Mouse (Mus musculus) neural tube, embryonic 15.5 days (tissue): Measurements from ENCODE around the gene Dennd1a. TPM values are rescaled to one million over a fixed set of nuclear protein-coding genes. Genes with fewer than 3 reads are reported as not detected.

ENCODE experiments used
- ATAC-seq: fragments of 200-750 bp; cut with Nextera tagmentation; 2 replicates; pipeline ENCODE4 v1.8.0; 2017; ENCODE audit warnings: mild to moderate bottlenecking, moderate TSS enrichment, moderate library complexity; ENCODE audit not compliant: low FRiP score
- H3K27ac ChIP-seq: fragments of 300-500 bp; sonication (generic); replicated peaks from 2 replicates; pipeline ENCODE4 v1.5.1; 2015; ENCODE audit warnings: mild to moderate bottlenecking, inconsistent platforms
- H3K27me3 ChIP-seq: fragments of 300-500 bp; sonication (generic); replicated peaks from 2 replicates; pipeline ENCODE4 v1.6.1; 2015; ENCODE audit warnings: inconsistent platforms
- H3K36me3 ChIP-seq: fragments of 300-500 bp; sonication (generic); 2 replicates; pipeline ENCODE4 v1.6.1; 2015; ENCODE audit warnings: inconsistent platforms
- H3K4me1 ChIP-seq: fragments of 300-500 bp; sonication (generic); 2 replicates; pipeline ENCODE4 v1.6.1; 2015; ENCODE audit warnings: inconsistent platforms
- H3K4me2 ChIP-seq: fragments of 300-500 bp; sonication (generic); 2 replicates; pipeline ENCODE4 v1.6.1; 2015; ENCODE audit warnings: inconsistent platforms, mild to moderate bottlenecking, moderate library complexity
- H3K4me3 ChIP-seq: fragments of 300-500 bp; sonication (generic); replicated peaks from 2 replicates; pipeline ENCODE4 v1.5.1; 2015; ENCODE audit warnings: mild to moderate bottlenecking, inconsistent platforms
- H3K9ac ChIP-seq: fragments of 300-500 bp; sonication (generic); replicated peaks from 2 replicates; pipeline ENCODE4 v1.6.1; 2015; ENCODE audit warnings: mild to moderate bottlenecking, inconsistent platforms
- H3K9me3 ChIP-seq: fragments of 300-500 bp; sonication (generic); replicated peaks from 2 replicates; pipeline ENCODE4 v1.6.1; 2016; ENCODE audit warnings: inconsistent platforms
- WGBS: fragments of 180-500 bp; shearing (Covaris S2); methylation state at CpG from one replicate; pipeline ENCODE4 v1.1.7; 2015; ENCODE audit warnings: mixed read lengths; 5-methylcytosine and 5-hydroxymethylcytosine counted together
- polyA plus RNA-seq: library from polyadenylated mRNA; unstranded; fragments of >200 nt; fragmentation: Nextera tagmentation; extraction: Ambion mirVana; gene quantifications from 2 replicates; pipeline ENCODE4 v1.2.1, GENCODE M21; 2015

The Dennd1a gene
- polyA plus RNA-seq, 1 experiment from 2014 or later, result 17.0 TPM

- Histone ChIP-seq H3K9me3 (no peaks in the 10 kb centered on the region), H3K27ac (no peak overlapping the region), H3K4me3 (no peak overlapping the region), H3K4me1 (0 out of 2 replicates have a peak, but pooled peaks cover 11% of the 10 kb centered on the region), H3K27me3 (no peaks in the 10 kb centered on the region), H3K9ac (no peak overlapping the region), H3K36me3 (no peaks in the 10 kb centered on the region), H3K4me2 (no peak overlapping the region)
- WGBS, result 59% methylated on average over 1 of the region's 1 CpGs
- ATAC-seq, result no peak
These were observed 221.3 kb downstream of the Dennd1a start for GRCm38 (mm10) chr2:38065914-38066313.

DNA sequence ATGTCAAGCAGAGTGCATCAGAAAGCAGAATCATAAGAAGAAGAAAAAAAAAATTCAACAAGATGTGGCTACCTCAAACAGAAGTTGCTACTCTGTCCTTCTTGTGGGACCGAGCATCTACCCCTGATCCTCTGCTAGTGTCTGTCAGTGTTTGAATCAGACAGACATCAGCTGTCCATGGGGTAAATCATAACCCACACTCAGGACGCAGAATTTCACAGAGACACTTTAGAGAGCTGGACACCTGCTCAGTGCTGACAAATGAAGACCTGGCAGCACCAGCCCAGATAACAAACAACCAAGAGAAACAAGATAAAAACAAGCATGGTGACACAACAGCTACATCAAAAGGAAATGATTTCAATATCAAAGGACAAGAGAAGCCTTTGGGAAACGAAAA lies 222.9 kb downstream of the Dennd1a start:
- Histone ChIP-seq H3K4me3 (no peak overlapping the region), H3K9me3 (no peaks in the 10 kb centered on the region), H3K27me3 (no peaks in the 10 kb centered on the region), H3K36me3 (no peaks in the 10 kb centered on the region), H3K9ac (no peak overlapping the region), H3K4me2 (no peak overlapping the region), H3K4me1 (0 out of 2 replicates have a peak, but pooled peaks cover 11% of the 10 kb centered on the region), H3K27ac (no peak overlapping the region)
- WGBS, result 65% methylated on average over 3 of the region's 3 CpGs
- no peak for ATAC-seq

DNA sequence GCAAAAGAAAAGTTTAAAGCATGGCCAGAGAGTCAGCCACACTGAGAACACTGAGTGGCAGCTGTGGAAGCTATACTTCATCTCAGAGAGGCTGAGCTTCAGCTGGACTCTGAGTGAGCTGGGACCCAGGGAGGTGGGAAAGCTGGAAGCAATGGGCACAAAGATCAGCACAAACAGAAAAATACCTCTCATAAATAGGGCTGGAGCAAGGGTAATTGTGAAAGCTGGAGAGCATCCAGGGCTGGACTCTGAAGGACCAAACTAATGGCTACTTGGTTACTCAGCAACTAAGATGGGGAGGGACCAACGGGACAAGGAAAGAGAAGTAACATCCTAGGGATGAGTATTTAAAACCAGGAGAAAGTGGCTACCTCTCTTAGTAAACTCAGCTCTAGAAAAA lies 225.0 kb downstream of the Dennd1a start:
- Histone ChIP-seq H3K4me2 (no peak overlapping the region), H3K36me3 (no peaks in the 10 kb centered on the region), H3K27me3 (no peaks in the 10 kb centered on the region), H3K9ac (no peak overlapping the region), H3K27ac (no peak overlapping the region), H3K4me1 (0 out of 2 replicates have a peak, but pooled peaks cover 4% of the 10 kb centered on the region), H3K9me3 (no peaks in the 10 kb centered on the region), H3K4me3 (no peak overlapping the region)
- WGBS, result 61% methylated on average over 1 of the region's 1 CpGs
- no peak for ATAC-seq

GRCm38 (mm10) chr2:38061474-38061873 lies 225.7 kb downstream of the Dennd1a start:
- no peaks in the 10 kb centered on the region for H3K4me1 ChIP-seq
- 67% methylated on average over 2 of the region's 2 CpGs for WGBS
- H3K9me3 ChIP-seq, result no peaks in the 10 kb centered on the region
- H3K27me3 ChIP-seq, result no peaks in the 10 kb centered on the region
- H3K36me3 ChIP-seq, result no peaks in the 10 kb centered on the region
- H3K9ac ChIP-seq, result no peak overlapping the region
- no peak for ATAC-seq
- no peak overlapping the region for H3K4me2 ChIP-seq
- H3K4me3 ChIP-seq, result no peak overlapping the region
- no peak overlapping the region for H3K27ac ChIP-seq

GRCm38 (mm10) chr2:38052440-38052839 lies 234.8 kb downstream of the Dennd1a start:
- no peaks in the 10 kb centered on the region for H3K27me3 ChIP-seq
- no peaks in the 10 kb centered on the region for H3K9me3 ChIP-seq
- no peak overlapping the region for H3K4me3 ChIP-seq
- WGBS, result 50% methylated on average over 3 of the region's 3 CpGs
- ATAC-seq, result no peak
- H3K27ac ChIP-seq, result no peak overlapping the region
- no peaks in the 10 kb centered on the region for H3K36me3 ChIP-seq
- H3K4me1 ChIP-seq, result no peaks in the 10 kb centered on the region
- no peak overlapping the region for H3K4me2 ChIP-seq
- no peak overlapping the region for H3K9ac ChIP-seq

DNA sequence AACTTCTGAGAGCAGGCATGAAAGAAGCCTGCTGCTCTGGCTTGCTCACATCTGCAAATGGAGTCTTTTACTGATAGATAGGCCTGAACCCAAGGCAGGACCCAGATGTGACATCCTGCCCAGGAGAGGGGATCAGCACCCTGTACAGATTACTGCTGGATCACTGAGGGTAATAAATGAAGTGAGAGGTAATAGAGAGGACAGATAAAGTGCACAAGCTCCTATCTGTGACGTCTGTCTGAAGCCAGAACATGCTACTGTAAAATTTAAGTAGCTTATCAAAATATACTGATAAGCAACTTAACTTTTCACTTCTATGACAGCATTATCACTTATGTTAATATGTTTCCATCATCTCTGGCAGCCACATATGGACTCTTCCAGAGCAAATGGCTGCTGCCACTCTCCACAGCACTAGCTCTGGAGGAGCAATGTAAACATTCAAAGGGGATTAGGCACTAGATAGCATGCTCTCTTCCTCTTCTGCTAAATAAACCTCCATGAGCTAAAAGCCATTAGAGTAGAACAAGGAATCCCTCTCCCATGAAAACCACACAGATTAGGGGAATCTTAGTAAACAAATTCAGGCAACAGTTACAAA lies 235.6 kb downstream of the Dennd1a start:
- Histone ChIP-seq H3K27me3 (no peaks in the 10 kb centered on the region), H3K4me2 (no peak overlapping the region), H3K9ac (no peak overlapping the region), H3K4me3 (no peak overlapping the region), H3K9me3 (no peaks in the 10 kb centered on the region), H3K4me1 (no peaks in the 10 kb centered on the region), H3K27ac (no peak overlapping the region), H3K36me3 (no peaks in the 10 kb centered on the region)
- ATAC-seq, result no peak
- WGBS, result 55% methylated on average over 1 of the region's 1 CpGs

DNA sequence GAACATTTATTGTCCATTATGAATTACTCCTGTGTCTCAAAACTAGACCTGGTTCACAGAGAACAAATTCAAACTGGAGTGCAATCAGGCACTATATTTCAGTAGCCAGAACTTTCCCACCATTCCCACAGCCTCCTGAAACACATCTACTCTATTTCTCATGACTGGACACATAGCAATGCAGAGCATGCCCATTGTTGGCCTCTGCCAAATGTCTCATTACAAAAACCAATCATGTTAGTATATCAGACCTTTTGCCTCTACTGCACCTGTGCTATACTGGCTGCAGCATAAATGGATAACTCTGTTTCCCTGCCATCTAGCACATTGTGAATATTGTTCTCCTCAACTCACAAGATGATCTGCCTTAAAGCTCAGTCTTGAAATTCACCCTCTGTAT lies 238.2 kb downstream of the Dennd1a start:
- Histone ChIP-seq H3K9me3 (no peaks in the 10 kb centered on the region), H3K4me3 (no peak overlapping the region), H3K9ac (no peak overlapping the region), H3K36me3 (no peaks in the 10 kb centered on the region), H3K4me2 (no peak overlapping the region), H3K4me1 (no peaks in the 10 kb centered on the region), H3K27me3 (no peaks in the 10 kb centered on the region), H3K27ac (no peak overlapping the region)
- no peak for ATAC-seq

GRCm38 (mm10) chr2:38045286-38045685 lies 241.9 kb downstream of the Dennd1a start:
- H3K27ac ChIP-seq, result no peak overlapping the region
- no peaks in the 10 kb centered on the region for H3K36me3 ChIP-seq
- H3K9me3 ChIP-seq, result no peaks in the 10 kb centered on the region
- no peak overlapping the region for H3K4me3 ChIP-seq
- WGBS, result 91% methylated on average over 4 of the region's 4 CpGs
- no peak for ATAC-seq
- H3K27me3 ChIP-seq, result no peaks in the 10 kb centered on the region
- H3K9ac ChIP-seq, result no peak overlapping the region
- no peak overlapping the region for H3K4me2 ChIP-seq
- no peaks in the 10 kb centered on the region for H3K4me1 ChIP-seq

GRCm38 (mm10) chr2:38040845-38041244 lies 246.3 kb downstream of the Dennd1a start:
- Histone ChIP-seq H3K9me3 (no peaks in the 10 kb centered on the region), H3K27me3 (no peaks in the 10 kb centered on the region), H3K4me2 (no peak overlapping the region), H3K27ac (no peak overlapping the region), H3K36me3 (no peaks in the 10 kb centered on the region), H3K4me1 (no peaks in the 10 kb centered on the region), H3K4me3 (no peak overlapping the region), H3K9ac (no peak overlapping the region)
- 48% methylated on average over 3 of the region's 3 CpGs for WGBS
- no peak for ATAC-seq

DNA sequence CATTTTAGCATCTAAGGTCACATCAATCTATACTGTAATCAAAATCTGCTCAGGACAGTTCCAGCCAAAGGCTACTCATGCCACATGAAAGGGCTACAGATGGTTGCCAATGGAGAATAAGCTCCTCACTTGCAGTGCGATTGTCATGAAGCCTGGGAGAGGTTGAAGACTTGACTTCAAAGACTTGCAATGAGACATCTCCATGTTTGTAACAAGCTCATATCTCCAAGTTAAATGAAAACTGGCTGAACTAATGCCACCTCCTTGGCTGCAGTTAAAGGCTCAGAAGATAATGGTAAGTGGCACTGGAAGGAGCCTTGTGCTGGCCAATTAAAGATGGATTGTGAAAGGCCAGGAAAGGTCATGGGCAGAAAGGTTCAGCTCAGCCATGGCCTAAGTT lies 247.6 kb downstream of the Dennd1a start:
- ATAC-seq, result no peak
- Histone ChIP-seq H3K27me3 (no peaks in the 10 kb centered on the region), H3K27ac (no peak overlapping the region), H3K9ac (no peak overlapping the region), H3K4me1 (no peaks in the 10 kb centered on the region), H3K4me2 (no peak overlapping the region), H3K36me3 (no peaks in the 10 kb centered on the region), H3K4me3 (no peak overlapping the region), H3K9me3 (no peaks in the 10 kb centered on the region)
- 94% methylated on average over 1 of the region's 1 CpGs for WGBS

- Histone ChIP-seq H3K4me2 (no peak overlapping the region), H3K9me3 (no peaks in the 10 kb centered on the region), H3K36me3 (no peaks in the 10 kb centered on the region), H3K4me3 (no peak overlapping the region), H3K9ac (no peak overlapping the region), H3K27me3 (no peaks in the 10 kb centered on the region), H3K4me1 (no peaks in the 10 kb centered on the region), H3K27ac (no peak overlapping the region)
- ATAC-seq, result no peak
- 81% methylated on average over 3 of the region's 3 CpGs for WGBS
These were observed 258.9 kb downstream of the Dennd1a start for GRCm38 (mm10) chr2:38028317-38028716.

- no peaks in the 10 kb centered on the region for H3K27me3 ChIP-seq
- H3K4me1 ChIP-seq, result no peaks in the 10 kb centered on the region
- H3K9ac ChIP-seq, result no peak overlapping the region
- H3K9me3 ChIP-seq, result no peaks in the 10 kb centered on the region
- no peak overlapping the region for H3K4me3 ChIP-seq
- no peaks in the 10 kb centered on the region for H3K36me3 ChIP-seq
- H3K27ac ChIP-seq, result no peak overlapping the region
- H3K4me2 ChIP-seq, result no peak overlapping the region
- WGBS, result 51% methylated on average over 6 of the region's 6 CpGs
- ATAC-seq, result no peak
These were observed 261.6 kb downstream of the Dennd1a start for GRCm38 (mm10) chr2:38025615-38026014.

- no peak overlapping the region for H3K27ac ChIP-seq
- ATAC-seq, result no peak
- H3K9ac ChIP-seq, result no peak overlapping the region
- no peaks in the 10 kb centered on the region for H3K36me3 ChIP-seq
- no peaks in the 10 kb centered on the region for H3K27me3 ChIP-seq
- no peaks in the 10 kb centered on the region for H3K4me1 ChIP-seq
- no peak overlapping the region for H3K4me3 ChIP-seq
- no peak overlapping the region for H3K4me2 ChIP-seq
- WGBS, result 85% methylated on average over 4 of the region's 4 CpGs
- no peaks in the 10 kb centered on the region for H3K9me3 ChIP-seq
These were observed 263.5 kb downstream of the Dennd1a start for GRCm38 (mm10) chr2:38023741-38024130.
